Mouse (Mus musculus): ENCODE data around the gene Snapc3. TPM values are rescaled to one million over a fixed set of nuclear protein-coding genes. Genes with fewer than 3 reads are reported as not detected.
"Not testable (repeated sequence)": the region's sequence is repeated elsewhere in the genome, so short reads cannot be mapped to it uniquely, and the experiment has no call there.

The Snapc3 gene
- polyA plus RNA-seq, 1 experiment from 2014 or later = 93.4 TPM

DNA sequence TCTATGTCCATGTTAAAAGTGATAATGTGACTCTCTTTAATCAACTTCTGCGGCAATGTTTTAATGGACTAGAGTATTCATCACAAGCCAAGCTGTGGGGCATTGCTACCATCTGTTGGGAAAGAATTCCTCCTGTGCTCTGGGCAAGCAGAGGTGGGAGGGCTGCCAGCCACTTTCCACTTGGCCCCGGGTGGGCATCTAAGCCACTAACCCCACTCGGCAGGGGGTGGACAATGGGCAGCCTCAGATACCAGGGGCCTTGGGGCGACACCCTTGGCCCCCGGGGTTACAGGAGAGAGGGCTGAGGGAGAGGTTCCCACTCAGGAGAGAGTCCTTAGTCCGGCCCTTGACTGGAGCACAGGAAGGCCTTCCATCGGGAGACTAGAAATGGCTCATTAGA, 50.1 kb downstream of the Snapc3 start:
- H3K4me2 ChIP-seq = no peak overlapping the region
- H3K9me3 ChIP-seq (replicated peaks) = no peaks in the 10 kb centered on the region
- H3K4me3 ChIP-seq = no peak overlapping the region
- H3K4me1 ChIP-seq = 0 out of 2 replicates have a peak, but pooled peaks cover 3% of the 10 kb centered on the region
- peak; percentile 48; the same call in 1 of the 2 replicates for ATAC-seq
- peaks cover 85% of the 10 kb centered on the region for H3K36me3 ChIP-seq (ENCODE audit: poor library complexity, severe bottlenecking)
- H3K27ac ChIP-seq = peak overlapping the region; percentile 6; the same call in 1 of the 2 replicates
- H3K27me3 ChIP-seq = no peaks in the 10 kb centered on the region
- WGBS = 84% methylated on average over 7 of the region's 7 CpGs
- H3K9ac ChIP-seq = no peak overlapping the region

DNA sequence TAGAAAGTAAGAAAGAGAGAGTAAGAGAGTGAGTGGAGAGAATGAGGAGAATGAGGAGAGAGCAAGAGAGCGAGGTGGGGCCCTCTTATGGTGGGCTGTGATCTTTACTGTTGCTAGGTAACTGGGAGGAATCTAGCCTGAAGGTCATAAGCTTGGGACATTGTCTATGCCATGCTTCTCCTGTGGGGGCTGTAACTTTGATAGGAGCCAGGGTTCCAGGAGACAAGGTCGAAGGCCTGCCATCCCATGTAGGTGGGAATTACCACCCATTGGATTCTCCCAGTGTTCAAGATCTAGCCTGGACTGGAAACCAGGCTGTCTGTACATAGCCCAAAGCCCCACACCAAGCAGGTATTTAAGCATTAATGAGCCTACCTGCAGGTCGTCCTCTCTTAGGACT, 50.7 kb downstream of the Snapc3 start:
- H3K36me3 ChIP-seq (ENCODE audit: poor library complexity, severe bottlenecking) = peaks cover 85% of the 10 kb centered on the region
- H3K27ac ChIP-seq = no peak overlapping the region
- 0 out of 2 replicates have a peak, but pooled peaks cover 3% of the 10 kb centered on the region for H3K4me1 ChIP-seq
- no peaks in the 10 kb centered on the region for H3K9me3 ChIP-seq (replicated peaks)
- no peak overlapping the region for H3K4me3 ChIP-seq
- WGBS = 67% methylated on average over 3 of the region's 3 CpGs
- no peak overlapping the region for H3K9ac ChIP-seq
- no peaks in the 10 kb centered on the region for H3K27me3 ChIP-seq
- ATAC-seq = no peak
- no peak overlapping the region for H3K4me2 ChIP-seq

DNA sequence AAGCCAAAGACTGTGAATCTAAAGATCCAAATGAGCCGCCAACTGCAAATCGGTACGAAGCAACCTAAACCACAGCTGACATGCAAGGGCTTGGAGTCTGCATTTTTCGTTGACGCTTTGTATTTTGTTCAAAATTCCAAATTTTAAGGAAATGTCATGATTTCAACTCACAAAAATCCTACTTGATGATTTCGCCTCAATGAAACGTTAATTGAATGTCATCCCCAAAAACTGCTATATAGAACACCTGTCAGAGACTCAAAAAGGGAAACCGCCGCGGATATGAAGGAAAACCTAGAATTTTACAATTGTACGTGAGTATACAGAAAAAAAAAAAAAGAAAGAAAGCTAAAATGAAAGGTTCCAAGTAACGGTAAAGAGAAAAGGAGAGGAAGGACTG, 67.7 kb downstream of the Snapc3 start:
- Histone ChIP-seq H3K9ac (peak overlapping the region; percentile 98), H3K36me3 (ENCODE audit: poor library complexity, severe bottlenecking) (peaks cover 26% of the 10 kb centered on the region), H3K27me3 (no peaks in the 10 kb centered on the region), H3K9me3 (replicated peaks) (no peaks in the 10 kb centered on the region), H3K4me2 (peak overlapping the region; percentile 63), H3K27ac (peak overlapping the region; percentile 99), H3K4me3 (peak overlapping the region; percentile 92), H3K4me1 (peaks cover 35% of the 10 kb centered on the region)
- 16% methylated on average over 12 of the region's 12 CpGs for WGBS
- ATAC-seq = no peak

DNA sequence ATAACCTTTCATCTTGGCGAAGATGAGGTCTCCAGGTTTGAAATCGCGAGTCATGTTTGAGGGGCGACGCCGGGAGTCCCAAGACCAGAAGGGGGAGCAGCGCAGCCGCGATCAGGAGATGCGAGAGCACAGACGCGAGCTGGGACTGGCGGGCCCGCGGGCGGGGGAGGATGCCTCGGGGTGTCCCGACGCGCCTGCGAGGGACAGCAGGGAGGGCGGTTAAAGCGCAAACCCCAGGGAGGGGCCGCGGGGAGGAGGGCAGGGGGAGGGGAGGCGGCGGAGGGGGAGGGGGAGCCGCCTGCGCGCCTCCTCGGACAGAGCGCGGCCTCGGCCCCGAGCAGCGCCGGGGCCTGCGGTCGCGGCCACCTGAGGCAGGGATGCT, 68.2 kb downstream of the Snapc3 start:
- Histone ChIP-seq H3K27me3 (no peaks in the 10 kb centered on the region), H3K9me3 (replicated peaks) (no peaks in the 10 kb centered on the region), H3K36me3 (ENCODE audit: poor library complexity, severe bottlenecking) (peaks cover 23% of the 10 kb centered on the region), H3K4me2 (peak overlapping the region; percentile 63), H3K9ac (peak overlapping the region; percentile 98), H3K27ac (peak overlapping the region; percentile 99), H3K4me1 (peaks cover 35% of the 10 kb centered on the region), H3K4me3 (peak overlapping the region; percentile 92)
- 0% methylated on average over 21 of the region's 40 CpGs for WGBS
- peak; percentile 84 for ATAC-seq

DNA sequence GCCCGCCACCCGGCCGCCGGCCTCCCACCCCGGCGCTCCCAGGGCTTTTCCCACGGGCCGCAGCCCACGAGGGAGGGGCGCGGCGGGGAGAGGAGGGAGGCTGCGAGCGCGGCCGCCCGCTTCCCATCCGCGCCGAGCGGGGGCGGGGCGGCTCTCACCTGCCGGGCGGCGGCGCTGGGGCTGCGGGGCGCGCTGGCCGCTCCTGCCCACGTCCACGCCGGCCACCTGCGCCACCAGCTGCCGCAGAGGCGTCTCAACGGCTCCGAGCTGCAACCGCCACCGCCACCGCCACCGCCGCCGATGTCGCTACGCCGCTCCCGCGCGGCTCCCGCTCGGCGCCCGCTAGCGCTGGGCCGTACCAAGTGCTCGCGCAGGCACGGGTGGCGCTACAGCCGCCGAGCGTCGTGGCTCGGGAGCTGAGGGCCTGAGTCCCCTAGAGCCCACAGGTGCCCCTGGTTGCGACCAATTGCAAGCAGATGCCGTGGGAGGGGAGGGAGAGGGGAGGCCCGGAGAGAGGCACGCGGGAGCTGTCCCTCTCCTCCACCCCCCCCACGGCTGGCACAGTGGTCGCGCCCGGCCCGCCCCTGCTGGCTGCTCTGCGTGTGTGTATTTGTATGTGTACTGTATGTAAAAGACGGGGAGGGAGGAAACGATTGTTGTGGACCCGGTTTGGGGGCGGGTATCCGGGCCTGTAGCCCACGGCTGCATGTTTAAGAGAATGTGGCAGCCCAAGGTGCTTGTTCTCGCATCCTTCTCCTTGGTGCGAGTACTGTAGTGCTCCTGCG, 68.8 kb downstream of the Snapc3 start, which contains the start of gene Psip1:
Gene Psip1, minus strand, starts transcription at position 343 of the 785 bp plus-strand sequence.
- Histone ChIP-seq H3K4me2 (peak within 1 kb of the TSS; percentile 63), H3K4me1 (peaks cover 35% of the 10 kb centered on the region), H3K9ac (peak within 1 kb of the TSS; percentile 98), H3K27me3 (no peaks in the 10 kb centered on the region), H3K36me3 (ENCODE audit: poor library complexity, severe bottlenecking) (peaks cover 17% of the 10 kb centered on the region), H3K9me3 (replicated peaks) (no peaks in the 10 kb centered on the region), H3K27ac (peak within 1 kb of the TSS; percentile 99), H3K4me3 (peak within 1 kb of the TSS; percentile 92)
- WGBS = 1% methylated on average over 62 of the region's 86 CpGs
- ATAC-seq = peak; percentile 96

DNA sequence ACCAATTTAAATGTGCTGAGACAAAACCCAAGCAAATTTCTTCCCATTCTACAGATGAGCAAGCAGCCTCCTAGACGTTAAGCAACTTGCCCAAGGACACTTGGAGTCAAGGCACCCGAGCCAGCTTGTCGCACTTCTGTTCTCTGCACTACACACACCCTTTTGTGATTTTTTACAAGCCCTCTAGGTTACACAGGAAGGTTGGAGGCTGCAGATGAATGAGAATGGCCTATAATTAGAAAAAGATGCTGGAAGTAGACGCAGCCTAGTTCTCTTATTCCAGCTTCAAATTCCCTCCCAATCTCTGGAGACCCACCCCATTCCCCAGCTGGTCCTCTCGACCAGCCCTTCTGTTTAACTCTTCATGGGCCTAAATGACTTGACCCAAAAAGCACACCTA, 71.6 kb downstream of the Snapc3 start:
- Histone ChIP-seq H3K4me1 (peaks cover 20% of the 10 kb centered on the region), H3K9me3 (replicated peaks) (no peaks in the 10 kb centered on the region), H3K4me3 (no peak overlapping the region), H3K27me3 (no peaks in the 10 kb centered on the region), H3K4me2 (no peak overlapping the region), H3K36me3 (ENCODE audit: poor library complexity, severe bottlenecking) (no peaks in the 10 kb centered on the region), H3K9ac (no peak overlapping the region), H3K27ac (no peak overlapping the region)
- 30% methylated on average over 5 of the region's 5 CpGs for WGBS
- ATAC-seq = no peak

DNA sequence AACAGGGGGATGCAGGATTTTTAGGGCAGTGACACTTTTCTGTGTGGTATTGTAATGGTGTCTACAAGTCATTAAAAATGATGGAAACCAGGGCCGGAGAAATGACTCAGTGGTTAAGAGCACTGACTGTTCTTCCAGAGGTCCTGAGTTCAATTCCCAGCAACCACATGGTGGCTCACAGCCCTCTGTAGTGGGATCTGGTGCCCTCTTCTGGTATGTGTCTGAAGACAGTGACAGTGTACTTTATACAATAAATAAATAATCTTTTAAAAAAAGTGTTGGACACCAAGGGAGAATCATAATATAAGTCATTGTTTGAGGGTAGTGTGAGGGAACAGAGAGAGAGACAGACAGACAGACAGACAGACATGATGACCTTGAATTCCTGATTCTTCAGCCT, 75.6 kb downstream of the Snapc3 start:
- H3K4me2 ChIP-seq = no peak overlapping the region
- 94% methylated on average over 1 of the region's 1 CpGs for WGBS
- H3K9ac ChIP-seq = no peak overlapping the region
- no peaks in the 10 kb centered on the region for H3K27me3 ChIP-seq
- H3K36me3 ChIP-seq (ENCODE audit: poor library complexity, severe bottlenecking) = no peaks in the 10 kb centered on the region
- no peak for ATAC-seq
- H3K4me3 ChIP-seq = no peak overlapping the region
- H3K9me3 ChIP-seq (replicated peaks) = no peaks in the 10 kb centered on the region
- no peak overlapping the region for H3K27ac ChIP-seq
- no peaks in the 10 kb centered on the region for H3K4me1 ChIP-seq

DNA sequence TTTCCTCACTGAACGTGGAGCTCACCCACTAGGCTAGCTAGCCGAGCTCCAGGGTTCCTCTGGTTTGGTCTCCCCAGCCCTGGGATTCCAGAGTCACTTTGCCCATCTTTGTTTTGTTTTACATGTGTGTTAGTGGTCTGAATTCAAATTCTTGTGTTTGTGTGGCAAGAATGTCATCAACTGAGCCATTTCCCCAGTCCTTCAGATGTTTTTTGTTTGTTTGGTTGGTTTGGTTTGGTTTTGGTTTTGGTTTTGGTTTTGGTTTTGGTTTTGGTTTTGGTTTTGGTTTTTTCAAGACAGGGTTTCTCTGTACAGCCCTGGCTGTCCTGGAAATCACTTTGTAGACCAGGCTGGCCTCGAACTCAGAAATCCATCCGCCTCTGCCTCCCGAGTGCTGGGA, 79.5 kb downstream of the Snapc3 start:
- WGBS = 94% methylated on average over 5 of the region's 5 CpGs
- not testable (repeated sequence) for ATAC-seq

DNA sequence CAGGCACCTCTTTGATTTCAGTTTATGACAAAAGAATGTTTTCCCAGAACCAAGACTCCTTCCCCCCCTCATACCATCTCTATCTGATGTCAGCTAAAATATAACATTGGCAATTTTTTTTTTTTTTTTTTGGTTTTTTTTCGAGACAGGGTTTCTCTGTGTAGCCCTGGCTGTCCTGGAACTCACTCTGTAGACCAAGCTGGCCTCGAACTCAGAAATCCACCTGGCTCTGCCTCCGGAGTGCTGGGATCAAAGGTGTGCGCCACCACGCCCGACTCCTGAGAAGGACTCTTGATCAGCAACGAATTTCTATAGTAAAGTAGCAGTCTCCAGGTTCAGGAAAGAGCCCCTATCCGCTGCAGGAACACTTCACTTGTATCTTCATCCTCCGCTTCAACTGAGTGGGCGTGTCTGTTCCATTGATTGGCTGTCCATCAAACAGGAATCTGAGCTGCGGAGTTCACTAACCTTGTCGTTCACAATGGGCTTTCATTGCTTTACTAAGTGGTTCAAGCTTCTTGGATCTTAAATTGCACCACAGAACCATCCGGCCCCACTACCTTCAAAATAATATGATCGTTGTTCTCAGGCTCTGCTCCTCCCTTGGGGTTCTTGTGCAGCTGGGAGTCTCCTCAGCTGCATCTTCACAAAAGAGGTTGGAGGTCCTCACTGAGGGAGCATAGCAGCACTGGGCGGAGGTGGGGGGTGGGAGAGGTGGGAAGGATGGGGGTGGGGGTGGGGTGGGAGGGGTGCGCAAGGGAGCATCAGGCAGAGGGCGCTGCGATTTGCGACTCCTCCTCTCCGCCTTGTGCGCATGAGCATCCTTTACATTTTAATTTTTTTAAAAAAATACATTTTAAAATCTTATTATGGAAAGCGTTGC, 82.9 kb downstream of the Snapc3 start:
- no peaks in the 10 kb centered on the region for H3K27me3 ChIP-seq
- peak overlapping the region; percentile 56 for H3K4me2 ChIP-seq
- H3K9me3 ChIP-seq (replicated peaks) = no peaks in the 10 kb centered on the region
- peak; percentile 91 for ATAC-seq
- peaks cover 9% of the 10 kb centered on the region for H3K4me1 ChIP-seq
- H3K36me3 ChIP-seq (ENCODE audit: poor library complexity, severe bottlenecking) = no peaks in the 10 kb centered on the region
- peak overlapping the region; percentile 34 for H3K4me3 ChIP-seq
- peak overlapping the region; percentile 56 for H3K9ac ChIP-seq
- peak overlapping the region; percentile 69 for H3K27ac ChIP-seq
- WGBS = 5% methylated on average over 22 of the region's 22 CpGs

More for the DNA sequence above, 79.5 kb downstream of the Snapc3 start:
- H3K27me3 ChIP-seq; H3K9ac ChIP-seq; H3K9me3 ChIP-seq (replicated peaks); H3K4me1 ChIP-seq; H3K36me3 ChIP-seq (ENCODE audit: poor library complexity, severe bottlenecking); H3K4me2 ChIP-seq; H3K27ac ChIP-seq; H3K4me3 ChIP-seq: not testable (repeated sequence)

DNA sequence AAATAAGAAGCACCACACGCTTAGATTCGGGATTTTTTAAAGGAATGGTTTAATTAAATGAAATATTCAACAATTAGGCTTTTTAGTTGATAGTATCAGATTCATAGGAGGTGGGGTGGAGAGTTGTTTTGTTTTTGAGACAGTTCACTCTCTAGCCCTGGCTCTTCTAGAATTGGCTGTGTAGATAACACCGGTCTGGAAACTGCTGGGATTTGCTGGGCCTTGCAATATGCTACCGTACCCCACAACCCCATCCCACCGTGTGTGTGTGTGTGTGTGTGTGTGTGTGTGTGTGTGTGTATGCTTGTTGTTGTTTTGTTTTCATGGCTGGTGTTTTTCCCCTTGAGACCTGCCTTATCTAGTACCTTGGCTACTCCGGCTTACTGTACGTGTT, 83.5 kb downstream of the Snapc3 start:
- 25% methylated on average over 7 of the region's 7 CpGs for WGBS
- peak; percentile 68 for ATAC-seq
- Histone ChIP-seq H3K9me3 (replicated peaks) (no peaks in the 10 kb centered on the region), H3K36me3 (ENCODE audit: poor library complexity, severe bottlenecking) (no peaks in the 10 kb centered on the region), H3K27ac (peak overlapping the region; percentile 35), H3K4me3 (peak overlapping the region; percentile 34), H3K4me2 (peak overlapping the region; percentile 56), H3K27me3 (no peaks in the 10 kb centered on the region), H3K9ac (peak overlapping the region; percentile 26; the same call in 1 of the 2 replicates), H3K4me1 (peaks cover 9% of the 10 kb centered on the region)

DNA sequence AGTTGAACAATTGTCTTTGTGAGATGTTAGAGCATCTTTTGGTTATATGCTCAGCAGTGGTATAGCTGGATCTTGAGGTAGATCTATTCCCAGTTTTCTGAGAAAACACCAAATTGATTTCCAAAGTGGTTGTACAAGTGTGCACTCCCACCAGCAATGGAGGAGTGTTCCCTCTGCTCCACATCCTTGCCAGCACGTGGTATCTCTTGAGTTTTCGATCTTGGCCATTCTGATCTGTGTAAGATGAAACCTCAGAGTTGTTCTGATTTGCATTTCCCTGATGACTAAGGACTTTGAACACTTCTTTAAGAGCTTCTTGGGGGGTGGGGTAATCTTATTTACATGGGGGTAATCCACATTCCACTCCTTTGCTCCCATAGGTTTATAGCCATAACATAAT, 92.1 kb downstream of the Snapc3 start:
- no peak for ATAC-seq
- Histone ChIP-seq H3K9ac (no peak overlapping the region), H3K9me3 (replicated peaks) (no peaks in the 10 kb centered on the region), H3K4me2 (no peak overlapping the region), H3K4me3 (no peak overlapping the region), H3K36me3 (ENCODE audit: poor library complexity, severe bottlenecking) (no peaks in the 10 kb centered on the region), H3K27me3 (no peaks in the 10 kb centered on the region), H3K4me1 (0 out of 2 replicates have a peak, but pooled peaks cover 6% of the 10 kb centered on the region), H3K27ac (no peak overlapping the region)
- 56% methylated on average over 2 of the region's 2 CpGs for WGBS

DNA sequence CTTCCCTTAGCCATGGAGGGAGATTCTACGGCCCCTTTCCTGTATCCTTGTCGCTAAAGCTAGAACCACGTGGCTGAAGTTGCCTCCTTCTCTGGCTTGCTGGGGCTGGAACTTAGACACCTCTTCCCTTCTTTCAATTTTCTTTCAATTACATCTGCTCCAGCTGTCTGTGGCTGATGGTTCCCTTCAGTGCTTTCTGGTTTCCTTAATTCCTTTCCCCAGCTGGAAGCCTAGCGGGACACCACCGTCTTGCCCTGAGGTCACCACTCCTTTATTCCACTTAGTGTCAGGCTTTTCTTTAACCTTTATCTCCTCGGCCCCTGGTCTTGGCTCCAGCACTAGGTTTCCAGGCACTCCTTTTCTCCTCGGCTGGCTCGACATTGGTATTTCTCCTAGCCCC, 93.6 kb downstream of the Snapc3 start:
- Histone ChIP-seq H3K27ac (no peak overlapping the region), H3K9me3 (replicated peaks) (no peaks in the 10 kb centered on the region), H3K4me2 (no peak overlapping the region), H3K9ac (no peak overlapping the region), H3K4me1 (0 out of 2 replicates have a peak, but pooled peaks cover 6% of the 10 kb centered on the region), H3K36me3 (ENCODE audit: poor library complexity, severe bottlenecking) (no peaks in the 10 kb centered on the region), H3K27me3 (no peaks in the 10 kb centered on the region), H3K4me3 (no peak overlapping the region)
- WGBS = 33% methylated on average over 8 of the region's 8 CpGs
- ATAC-seq = no peak

Data from forebrain, embryonic 13.5 days (tissue).